Mouse (Mus musculus): ENCODE results near the gene Acy3. TPM values are rescaled to one million over a fixed set of nuclear protein-coding genes. Genes with fewer than 3 reads are reported as not detected.
"Not testable (repeated sequence)": the region's sequence is repeated elsewhere in the genome, so short reads cannot be mapped to it uniquely, and the experiment has no call there.

The Acy3 gene
- total and polyA plus RNA-seq, 2 experiments from 2014 or later, result 2.5 to 2.6 TPM

DNA sequence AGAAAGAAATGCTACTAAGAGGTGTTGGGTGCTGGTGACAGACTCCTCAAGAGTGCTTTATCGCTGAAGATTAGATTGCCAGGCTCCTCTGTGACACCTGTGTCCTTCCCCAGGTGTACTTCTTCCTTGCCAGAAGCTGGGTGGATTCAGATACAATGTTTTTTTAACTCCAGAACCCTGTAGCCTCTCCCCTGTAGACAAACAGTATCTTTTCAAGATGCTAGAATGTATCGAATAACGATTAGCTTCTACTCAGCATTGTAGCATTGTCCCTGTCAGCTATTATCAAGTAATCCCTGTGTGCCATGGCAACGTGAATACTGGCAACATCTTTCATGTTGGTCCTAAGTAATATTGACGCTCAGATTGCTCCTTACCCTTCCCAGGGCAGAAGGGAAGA lies 47.4 kb downstream of the Acy3 start:
- Histone ChIP-seq H3K9ac (replicated peaks; ENCODE audit: low read length, poor library complexity, severe bottlenecking) (no peak overlapping the region), H3K27me3 (ENCODE audit: insufficient read depth, low read length) (no peaks in the 10 kb centered on the region), H3K4me2 (ENCODE audit: low read depth, low read length, poor library complexity, severe bottlenecking) (no peak overlapping the region), H3K36me3 (ENCODE audit: insufficient read depth, low read length) (peaks cover 2% of the 10 kb centered on the region; the same call in 1 of the 2 replicates), H3K4me1 (ENCODE audit: insufficient read depth, low read length) (peaks cover 4% of the 10 kb centered on the region; the same call in 1 of the 2 replicates), H3K4me3 (ENCODE audit: low read depth, low read length) (no peak overlapping the region), H3K9me3 (ENCODE audit: low read length) (no peaks in the 10 kb centered on the region), H3K27ac (ENCODE audit: low read depth, low read length) (no peak overlapping the region)
- WGBS, result 46% methylated on average over 5 of the region's 5 CpGs
- TF ChIP-seq CTCF (IDR thresholded peaks at IDR 0.05), result no peak
- ATAC-seq (ENCODE audit: low FRiP score) (no peak), DNase-seq (ENCODE audit: low spot score) (no peak)

DNA sequence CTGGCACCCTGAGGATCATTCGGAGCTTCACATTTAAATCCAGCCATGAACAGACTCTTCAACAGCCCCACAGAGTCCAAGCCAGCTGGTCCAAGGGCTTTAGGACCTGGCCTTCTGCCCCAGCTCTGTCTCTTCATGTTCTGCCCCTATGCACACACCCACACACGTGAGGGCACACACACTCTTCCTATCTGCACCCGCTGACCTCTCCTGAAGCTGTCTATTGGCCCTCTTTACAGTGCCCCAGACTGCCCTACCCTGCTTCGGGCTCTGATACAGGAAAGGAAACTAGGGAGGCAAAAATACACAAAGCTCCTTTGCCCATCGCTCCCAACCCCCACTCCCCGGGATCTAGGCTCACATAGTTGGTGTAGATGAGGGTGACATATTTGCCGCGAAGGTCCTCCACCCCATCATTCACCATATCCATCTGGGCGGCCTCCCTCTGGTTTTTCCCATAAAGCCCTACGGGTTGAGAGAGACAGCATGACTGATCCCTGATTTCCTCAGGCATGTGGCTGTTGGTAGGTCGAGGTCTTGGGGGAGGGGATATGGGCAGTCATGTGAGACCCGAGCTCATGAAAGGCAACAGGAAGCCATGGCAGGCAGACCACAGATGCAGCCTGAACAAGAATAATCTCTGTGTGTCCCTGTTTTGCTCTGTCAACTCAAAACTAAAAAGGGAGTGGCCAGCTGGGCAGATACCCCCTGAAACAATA lies 50.1 kb downstream of the Acy3 start:
- no peak overlapping the region for H3K27ac ChIP-seq (ENCODE audit: low read depth, low read length)
- peaks cover 2% of the 10 kb centered on the region; the same call in 1 of the 2 replicates for H3K36me3 ChIP-seq (ENCODE audit: insufficient read depth, low read length)
- H3K9me3 ChIP-seq (ENCODE audit: low read length), result no peaks in the 10 kb centered on the region
- no peaks in the 10 kb centered on the region for H3K27me3 ChIP-seq (ENCODE audit: insufficient read depth, low read length)
- H3K4me3 ChIP-seq (ENCODE audit: low read depth, low read length), result no peak overlapping the region
- no peak overlapping the region for H3K9ac ChIP-seq (replicated peaks; ENCODE audit: low read length, poor library complexity, severe bottlenecking)
- ATAC-seq (ENCODE audit: low FRiP score) (peak; percentile 28; the same call in 1 of the 2 replicates), DNase-seq (ENCODE audit: low spot score) (no peak)
- no peak for TF ChIP-seq CTCF (IDR thresholded peaks at IDR 0.05)
- H3K4me2 ChIP-seq (ENCODE audit: low read depth, low read length, poor library complexity, severe bottlenecking), result 0 out of 2 replicates have a peak overlapping the region, but pooled peaks have one; percentile 15
- WGBS, result 68% methylated on average over 12 of the region's 12 CpGs
- H3K4me1 ChIP-seq (ENCODE audit: insufficient read depth, low read length), result peaks cover 4% of the 10 kb centered on the region; the same call in 1 of the 2 replicates

DNA sequence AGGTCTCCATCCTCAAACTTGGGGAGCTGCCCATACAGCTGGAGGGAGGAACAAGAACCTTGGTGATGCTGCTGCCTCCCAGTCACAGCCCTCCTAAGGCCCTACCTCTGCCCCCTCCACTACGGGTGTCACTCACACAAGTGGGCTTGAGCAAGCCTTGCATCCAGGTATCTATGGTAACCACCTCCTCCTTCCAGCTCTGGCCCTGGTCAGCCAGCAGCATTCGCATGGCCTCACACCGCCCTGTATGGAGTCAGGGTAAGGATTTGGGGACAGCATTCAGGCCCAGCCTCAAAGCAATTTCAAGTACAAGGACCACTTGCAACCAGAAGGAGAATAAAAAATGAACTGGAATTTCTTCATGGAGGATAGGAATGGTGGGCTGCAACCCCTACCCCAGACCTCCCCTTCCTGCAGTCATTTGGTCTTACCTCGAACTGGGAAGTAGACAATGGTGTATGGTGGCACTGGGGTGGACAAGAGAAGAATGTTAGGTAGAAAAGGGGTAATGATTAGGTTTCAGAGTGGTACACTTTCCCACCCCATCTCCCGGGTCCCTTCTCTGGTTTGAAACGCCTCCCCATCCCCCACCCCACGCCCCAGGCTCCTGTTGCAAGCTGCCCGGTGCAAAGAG lies 50.9 kb downstream of the Acy3 start:
- not testable (repeated sequence) for DNase-seq (ENCODE audit: low spot score)

DNA sequence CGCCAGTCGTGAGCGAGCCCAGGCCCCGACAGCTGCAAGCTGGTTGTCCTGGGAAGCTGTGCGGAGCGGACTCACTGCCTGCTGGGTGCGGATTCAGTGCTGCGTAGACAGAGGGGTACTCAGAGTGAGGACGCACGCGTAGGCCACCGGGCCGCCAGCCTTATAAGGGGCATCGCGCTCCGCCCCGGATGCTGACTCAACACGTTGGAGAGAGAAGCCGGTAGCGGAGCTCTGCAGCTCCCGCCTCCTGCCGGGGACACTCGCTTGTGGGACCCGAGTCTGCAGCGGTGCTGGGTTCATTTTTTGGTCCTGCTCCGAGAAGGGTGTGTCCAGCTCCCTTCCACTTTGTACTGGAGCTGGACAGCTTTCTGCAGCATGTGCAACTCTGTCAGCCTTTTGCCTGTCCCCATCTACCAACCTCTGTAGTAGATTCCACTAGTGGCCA lies 51.4 kb downstream of the Acy3 start, which contains the start of gene Gstp1:
TSS of gene Gstp1 (minus strand) at position 198 of the 445 bp plus-strand sequence.
- Histone ChIP-seq H3K36me3 (ENCODE audit: insufficient read depth, low read length) (peaks cover 2% of the 10 kb centered on the region; the same call in 1 of the 2 replicates), H3K27me3 (ENCODE audit: insufficient read depth, low read length) (no peaks in the 10 kb centered on the region), H3K4me3 (ENCODE audit: low read depth, low read length) (peak within 1 kb of the TSS; percentile 50), H3K9me3 (ENCODE audit: low read length) (no peaks in the 10 kb centered on the region), H3K27ac (ENCODE audit: low read depth, low read length) (peak within 1 kb of the TSS; percentile 73), H3K4me2 (ENCODE audit: low read depth, low read length, poor library complexity, severe bottlenecking) (peak within 1 kb of the TSS; percentile 75), H3K9ac (replicated peaks; ENCODE audit: low read length, poor library complexity, severe bottlenecking) (peak within 1 kb of the TSS; percentile 55), H3K4me1 (ENCODE audit: insufficient read depth, low read length) (peaks cover 4% of the 10 kb centered on the region; the same call in 1 of the 2 replicates)
- peak; percentile 88 for ATAC-seq (ENCODE audit: low FRiP score)
- DNase-seq (ENCODE audit: low spot score), result peak; percentile 89
- WGBS, result 0% methylated on average over 24 of the region's 26 CpGs
- TF ChIP-seq CTCF (IDR thresholded peaks at IDR 0.05), result peak; percentile 50

More for the DNA sequence above, 50.9 kb downstream of the Acy3 start:
- whole genome bisulfite sequencing, result 17% methylated on average over 7 of the region's 8 CpGs
- H3K27me3 ChIP-seq (ENCODE audit: insufficient read depth, low read length); H3K9me3 ChIP-seq (ENCODE audit: low read length); H3K36me3 ChIP-seq (ENCODE audit: insufficient read depth, low read length); H3K4me1 ChIP-seq (ENCODE audit: insufficient read depth, low read length): not testable (repeated sequence)
- Histone ChIP-seq H3K27ac (ENCODE audit: low read depth, low read length) (peak overlapping the region; percentile 73), H3K4me3 (ENCODE audit: low read depth, low read length) (peak overlapping the region; percentile 50), H3K9ac (replicated peaks; ENCODE audit: low read length, poor library complexity, severe bottlenecking) (peak overlapping the region; percentile 55), H3K4me2 (ENCODE audit: low read depth, low read length, poor library complexity, severe bottlenecking) (peak overlapping the region; percentile 75)
- ATAC-seq (ENCODE audit: low FRiP score), result peak; percentile 65

Other genes with a start within 250 kb of the Acy3 start
Only the 30 nearest of the 32 such genes appear.
- 64.0 and 98.6 TPM in 2 replicates for gene Kmt5b, start 219.1 kb upstream of the Acy3 start, total RNA-seq (2014; rRNA removed)
- gene Kmt5b, start 219.1 kb upstream of the Acy3 start, polyA plus RNA-seq (2015; fragmentation: Nextera tagmentation; extraction: Ambion mirVana), result 35.6 and 41.4 TPM in 2 replicates
- gene Chka, start 134.8 kb upstream of the Acy3 start, total RNA-seq (2014; rRNA removed), result 62.7 and 69.1 TPM in 2 replicates
- gene Chka, start 134.8 kb upstream of the Acy3 start, polyA plus RNA-seq (2015; fragmentation: Nextera tagmentation; extraction: Ambion mirVana), result 49.6 and 56.3 TPM in 2 replicates
- 26.0 and 37.5 TPM in 2 replicates for gene Tcirg1, start 79.4 kb upstream of the Acy3 start, total RNA-seq (2014; rRNA removed)
- gene Tcirg1, start 79.4 kb upstream of the Acy3 start, polyA plus RNA-seq (2015; fragmentation: Nextera tagmentation; extraction: Ambion mirVana), result 13.2 and 14.1 TPM in 2 replicates
- 165 and 197 TPM in 2 replicates for gene Ndufs8, start 73.8 kb upstream of the Acy3 start, total RNA-seq (2014; rRNA removed)
- 292 and 333 TPM in 2 replicates for gene Ndufs8, start 73.8 kb upstream of the Acy3 start, polyA plus RNA-seq (2015; fragmentation: Nextera tagmentation; extraction: Ambion mirVana)
- gene Aldh3b1, start 56.8 kb upstream of the Acy3 start, total RNA-seq (2014; rRNA removed), result 1.3 and 3.7 TPM in 2 replicates
- gene Aldh3b1, start 56.8 kb upstream of the Acy3 start, polyA plus RNA-seq (2015; fragmentation: Nextera tagmentation; extraction: Ambion mirVana), result 2.1 and 2.8 TPM in 2 replicates
- gene Unc93b1, start 51.4 kb upstream of the Acy3 start, total RNA-seq (2014; rRNA removed), result 13.0 and 23.2 TPM in 2 replicates
- gene Unc93b1, start 51.4 kb upstream of the Acy3 start, polyA plus RNA-seq (2015; fragmentation: Nextera tagmentation; extraction: Ambion mirVana), result 11.2 and 12.4 TPM in 2 replicates
- not detected in 2 replicates for gene Aldh3b3, start 27.9 kb upstream of the Acy3 start, total RNA-seq (2014; rRNA removed)
- gene Aldh3b3, start 27.9 kb upstream of the Acy3 start, polyA plus RNA-seq (2015; fragmentation: Nextera tagmentation; extraction: Ambion mirVana), result not detected in 2 replicates
- 2.4 and 2.8 TPM in 2 replicates for gene Aldh3b2, start 14.2 kb upstream of the Acy3 start, total RNA-seq (2014; rRNA removed)
- 2.6 TPM in 2 replicates for gene Aldh3b2, start 14.2 kb upstream of the Acy3 start, polyA plus RNA-seq (2015; fragmentation: Nextera tagmentation; extraction: Ambion mirVana)
- not detected in 2 replicates for gene Tbx10, start 6.2 kb downstream of the Acy3 start, total RNA-seq (2014; rRNA removed)
- gene Tbx10, start 6.2 kb downstream of the Acy3 start, polyA plus RNA-seq (2015; fragmentation: Nextera tagmentation; extraction: Ambion mirVana), result not detected in 2 replicates
- gene Nudt8, start 14.0 kb downstream of the Acy3 start, total RNA-seq (2014; rRNA removed), result 18.5 and 22.1 TPM in 2 replicates
- 26.2 and 33.2 TPM in 2 replicates for gene Nudt8, start 14.0 kb downstream of the Acy3 start, polyA plus RNA-seq (2015; fragmentation: Nextera tagmentation; extraction: Ambion mirVana)
- gene Gm49405, start 14.1 kb downstream of the Acy3 start, total RNA-seq (2014; rRNA removed), result 3.5 and 4.0 TPM in 2 replicates
- 2.7 and 3.0 TPM in 2 replicates for gene Gm49405, start 14.1 kb downstream of the Acy3 start, polyA plus RNA-seq (2015; fragmentation: Nextera tagmentation; extraction: Ambion mirVana)
- gene Doc2g, start 16.7 kb downstream of the Acy3 start, total RNA-seq (2014; rRNA removed), result 8.8 and 13.4 TPM in 2 replicates
- 5.4 and 5.5 TPM in 2 replicates for gene Doc2g, start 16.7 kb downstream of the Acy3 start, polyA plus RNA-seq (2015; fragmentation: Nextera tagmentation; extraction: Ambion mirVana)
- 137 and 237 TPM in 2 replicates for gene Ndufv1, start 26.2 kb downstream of the Acy3 start, total RNA-seq (2014; rRNA removed)
- 271 and 281 TPM in 2 replicates for gene Ndufv1, start 26.2 kb downstream of the Acy3 start, polyA plus RNA-seq (2015; fragmentation: Nextera tagmentation; extraction: Ambion mirVana)
- gene Gstp1, start 51.4 kb downstream of the Acy3 start, total RNA-seq (2014; rRNA removed), result 268 and 350 TPM in 2 replicates
- gene Gstp1, start 51.4 kb downstream of the Acy3 start, polyA plus RNA-seq (2015; fragmentation: Nextera tagmentation; extraction: Ambion mirVana), result 665 and 685 TPM in 2 replicates
- gene Gstp2, start 59.5 kb downstream of the Acy3 start, total RNA-seq (2014; rRNA removed), result 3.6 TPM in 1 of 2 replicates, not detected in the other
- gene Gstp2, start 59.5 kb downstream of the Acy3 start, polyA plus RNA-seq (2015; fragmentation: Nextera tagmentation; extraction: Ambion mirVana), result 2.4 and 4.1 TPM in 2 replicates
- gene Gstp3, start 73.0 kb downstream of the Acy3 start, total RNA-seq (2014; rRNA removed), result not detected in 2 replicates
- not detected in 2 replicates for gene Gstp3, start 73.0 kb downstream of the Acy3 start, polyA plus RNA-seq (2015; fragmentation: Nextera tagmentation; extraction: Ambion mirVana)
- gene Cabp2, start 95.0 kb downstream of the Acy3 start, total RNA-seq (2014; rRNA removed), result not detected in 2 replicates
- gene Cabp2, start 95.0 kb downstream of the Acy3 start, polyA plus RNA-seq (2015; fragmentation: Nextera tagmentation; extraction: Ambion mirVana), result not detected in 2 replicates
- 37.4 and 45.6 TPM in 2 replicates for gene Cdk2ap2, start 110.6 kb downstream of the Acy3 start, total RNA-seq (2014; rRNA removed)
- gene Cdk2ap2, start 110.6 kb downstream of the Acy3 start, polyA plus RNA-seq (2015; fragmentation: Nextera tagmentation; extraction: Ambion mirVana), result 60.5 and 64.2 TPM in 2 replicates
- gene Pitpnm1, start 113.4 kb downstream of the Acy3 start, total RNA-seq (2014; rRNA removed), result 162 and 187 TPM in 2 replicates
- gene Pitpnm1, start 113.4 kb downstream of the Acy3 start, polyA plus RNA-seq (2015; fragmentation: Nextera tagmentation; extraction: Ambion mirVana), result 127 and 134 TPM in 2 replicates
- 29.8 and 49.9 TPM in 2 replicates for gene Aip, start 139.3 kb downstream of the Acy3 start, total RNA-seq (2014; rRNA removed)
- gene Aip, start 139.3 kb downstream of the Acy3 start, polyA plus RNA-seq (2015; fragmentation: Nextera tagmentation; extraction: Ambion mirVana), result 87.7 and 97.6 TPM in 2 replicates
- 0.16 TPM in 1 of 2 replicates, not detected in the other for gene Gpr152, start 153.2 kb downstream of the Acy3 start, total RNA-seq (2014; rRNA removed)
- not detected in 2 replicates for gene Gpr152, start 153.2 kb downstream of the Acy3 start, polyA plus RNA-seq (2015; fragmentation: Nextera tagmentation; extraction: Ambion mirVana)
- not detected in 2 replicates for gene Cabp4, start 157.5 kb downstream of the Acy3 start, total RNA-seq (2014; rRNA removed)
- 0.20 and 0.36 TPM in 2 replicates for gene Cabp4, start 157.5 kb downstream of the Acy3 start, polyA plus RNA-seq (2015; fragmentation: Nextera tagmentation; extraction: Ambion mirVana)
- gene Coro1b, start 162.0 kb downstream of the Acy3 start, total RNA-seq (2014; rRNA removed), result 96.1 and 116 TPM in 2 replicates
- gene Coro1b, start 162.0 kb downstream of the Acy3 start, polyA plus RNA-seq (2015; fragmentation: Nextera tagmentation; extraction: Ambion mirVana), result 95.2 and 104 TPM in 2 replicates
- 0.38 TPM in 1 of 2 replicates, not detected in the other for gene Ptprcap, start 167.0 kb downstream of the Acy3 start, total RNA-seq (2014; rRNA removed)
- gene Ptprcap, start 167.0 kb downstream of the Acy3 start, polyA plus RNA-seq (2015; fragmentation: Nextera tagmentation; extraction: Ambion mirVana), result 0.28 TPM in 1 of 2 replicates, not detected in the other
- 23.5 and 25.2 TPM in 2 replicates for gene Rps6kb2, start 176.8 kb downstream of the Acy3 start, total RNA-seq (2014; rRNA removed)
- 58.2 and 62.8 TPM in 2 replicates for gene Rps6kb2, start 176.8 kb downstream of the Acy3 start, polyA plus RNA-seq (2015; fragmentation: Nextera tagmentation; extraction: Ambion mirVana)
- gene Carns1, start 188.9 kb downstream of the Acy3 start, total RNA-seq (2014; rRNA removed), result 4.4 and 6.6 TPM in 2 replicates
- gene Carns1, start 188.9 kb downstream of the Acy3 start, polyA plus RNA-seq (2015; fragmentation: Nextera tagmentation; extraction: Ambion mirVana), result 6.7 and 6.9 TPM in 2 replicates
- 0.49 and 1.9 TPM in 2 replicates for gene Tbc1d10c, start 204.7 kb downstream of the Acy3 start, total RNA-seq (2014; rRNA removed)
- 1.2 and 1.6 TPM in 2 replicates for gene Tbc1d10c, start 204.7 kb downstream of the Acy3 start, polyA plus RNA-seq (2015; fragmentation: Nextera tagmentation; extraction: Ambion mirVana)
- 535 and 592 TPM in 2 replicates for gene Ppp1ca, start 205.5 kb downstream of the Acy3 start, total RNA-seq (2014; rRNA removed)
- gene Ppp1ca, start 205.5 kb downstream of the Acy3 start, polyA plus RNA-seq (2015; fragmentation: Nextera tagmentation; extraction: Ambion mirVana), result 510 and 531 TPM in 2 replicates
- 18.0 and 22.8 TPM in 2 replicates for gene Rad9a, start 215.1 kb downstream of the Acy3 start, total RNA-seq (2014; rRNA removed)
- 14.7 and 17.0 TPM in 2 replicates for gene Rad9a, start 215.1 kb downstream of the Acy3 start, polyA plus RNA-seq (2015; fragmentation: Nextera tagmentation; extraction: Ambion mirVana)
- 0.99 and 1.2 TPM in 2 replicates for gene Clcf1, start 227.7 kb downstream of the Acy3 start, total RNA-seq (2014; rRNA removed)
- gene Clcf1, start 227.7 kb downstream of the Acy3 start, polyA plus RNA-seq (2015; fragmentation: Nextera tagmentation; extraction: Ambion mirVana), result 0.28 and 0.44 TPM in 2 replicates

Measured in midbrain, postnatal 0 days (tissue).